Mouse (Mus musculus) forebrain, embryonic 14.5 days (tissue): ENCODE measurements around the gene Celf2. TPM values are rescaled to one million over a fixed set of nuclear protein-coding genes. Genes with fewer than 3 reads are reported as not detected.
"Not testable (repeated sequence)": the region's sequence is repeated elsewhere in the genome, so short reads cannot be mapped to it uniquely, and the experiment has no call there.

ENCODE experiments used
- ATAC-seq: fragments of 200-750 bp; cut with Nextera tagmentation; 2 replicates; pipeline ENCODE4 v1.8.0; 2017; ENCODE audit warnings: mild to moderate bottlenecking, moderate library complexity
- DNase-seq: peaks from one replicate; pipeline ENCODE4 v3.0.0-alpha.2; 2015; ENCODE audit warnings: low spot score
- H3K27ac ChIP-seq: fragments of 300-500 bp; sonication (generic); 2 replicates; pipeline ENCODE4 v1.5.1; 2014; ENCODE audit warnings: low read depth, mild to moderate bottlenecking, control low read depth, low read length, moderate library complexity
- H3K27me3 ChIP-seq: fragments of 300-500 bp; sonication (generic); replicated peaks from 2 replicates; pipeline ENCODE4 v1.6.1; 2014; ENCODE audit warnings: low read length, control low read depth, mixed read lengths; ENCODE audit not compliant: control insufficient read depth, insufficient read depth
- H3K36me3 ChIP-seq: fragments of 300-500 bp; sonication (generic); 2 replicates; pipeline ENCODE4 v1.6.1; 2014; ENCODE audit warnings: low read length, control low read depth; ENCODE audit not compliant: control insufficient read depth, insufficient read depth
- H3K4me1 ChIP-seq: fragments of 300-500 bp; sonication (generic); 2 replicates; pipeline ENCODE4 v1.6.1; 2014; ENCODE audit warnings: antibody characterized with exemption, low read length, control low read depth; ENCODE audit not compliant: control insufficient read depth, insufficient read depth
- H3K4me2 ChIP-seq: fragments of 300-500 bp; sonication (generic); 2 replicates; pipeline ENCODE4 v1.6.1; 2014; ENCODE audit warnings: mild to moderate bottlenecking, control low read depth, low read length
- H3K4me3 ChIP-seq: fragments of 300-500 bp; sonication (generic); 2 replicates; pipeline ENCODE4 v1.5.1; 2014; ENCODE audit warnings: low read depth, low read length, control low read depth
- H3K9ac ChIP-seq: fragments of 300-500 bp; sonication (generic); 2 replicates; pipeline ENCODE4 v1.6.1; 2014; ENCODE audit warnings: mild to moderate bottlenecking, low read length, control low read depth, moderate library complexity
- H3K9me3 ChIP-seq: fragments of 300-500 bp; sonication (generic); replicated peaks from 2 replicates; pipeline ENCODE4 v1.6.1; 2016; ENCODE audit warnings: low read length, control low read depth, mixed read lengths; ENCODE audit not compliant: control insufficient read depth
- WGBS: fragments of 180-500 bp; shearing (Covaris S2); extraction: QIAGEN DNeasy Blood & Tissue Kit; methylation state at CpG from one replicate; pipeline ENCODE4 v1.1.7; 2014; 5-methylcytosine and 5-hydroxymethylcytosine counted together
- polyA plus RNA-seq: library from polyadenylated mRNA; unstranded; fragments of >200 nt; fragmentation: Nextera tagmentation; extraction: Ambion mirVana; gene quantifications from 2 replicates; pipeline ENCODE4 v1.2.1, GENCODE M21; 2014

The Celf2 gene
- polyA plus RNA-seq: 198 and 245 TPM in 2 replicates

DNA sequence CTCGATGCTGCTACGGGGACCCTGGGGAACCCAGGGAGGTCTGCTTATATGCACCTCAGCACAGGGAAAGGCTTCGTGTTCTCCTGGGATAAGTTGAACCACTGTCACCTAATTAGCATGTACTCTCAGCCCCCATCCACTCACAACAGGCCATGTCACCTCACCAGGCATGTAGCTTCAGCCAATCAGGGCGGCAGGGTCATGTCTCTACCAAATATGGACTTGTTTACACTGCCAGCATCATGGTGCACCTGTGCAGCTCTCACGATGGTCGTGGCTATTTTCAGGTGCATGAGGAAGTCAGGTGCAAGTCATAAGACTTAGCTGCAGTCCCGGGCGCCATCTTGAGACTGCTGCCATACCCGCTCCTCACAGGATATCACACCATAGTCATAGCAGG lies at the start of gene Celf2:
TSS of gene Celf2 (minus strand) at position 101 of the 400 bp plus-strand sequence.
- DNase-seq, H3K27ac ChIP-seq, H3K4me3 ChIP-seq, ATAC-seq, H3K4me2 ChIP-seq, H3K36me3 ChIP-seq, H3K4me1 ChIP-seq, H3K9ac ChIP-seq, H3K27me3 ChIP-seq, H3K9me3 ChIP-seq: not testable (repeated sequence)
- WGBS: 92% methylated on average over 9 of the region's 9 CpGs

DNA sequence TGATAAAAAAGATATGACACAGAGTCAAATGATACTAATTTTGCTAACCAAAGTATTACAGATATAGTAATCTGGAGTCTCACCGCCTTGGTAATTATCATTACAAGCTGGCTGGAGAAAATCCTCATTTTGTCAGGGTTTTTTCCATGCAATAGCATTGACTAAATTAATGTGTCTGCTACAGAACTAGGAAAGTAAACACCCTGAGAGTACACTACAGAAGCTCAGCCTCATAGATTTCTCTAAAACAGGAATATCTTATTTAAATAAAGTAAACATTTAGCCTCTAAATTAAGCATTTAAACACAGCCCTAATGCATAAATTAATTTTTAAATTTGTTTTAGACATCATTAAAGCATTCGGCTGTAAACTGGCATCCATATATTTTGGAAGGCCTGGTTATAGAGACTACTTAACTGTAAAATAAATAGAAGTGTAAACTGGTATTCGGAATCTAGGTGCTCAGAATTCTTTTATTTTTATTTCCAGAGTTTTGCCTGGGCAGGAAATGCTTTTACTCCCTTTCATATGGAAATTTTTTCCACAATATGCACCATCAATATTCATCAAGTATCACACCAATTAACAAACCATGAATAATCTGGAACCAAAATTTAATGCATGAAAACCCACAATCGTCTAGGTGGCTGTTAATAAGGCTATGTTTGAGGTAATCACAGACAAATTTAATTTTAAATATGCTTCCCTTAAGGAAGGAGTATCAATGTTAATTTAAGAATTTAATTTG lies 46.0 kb upstream of the Celf2 start:
- no peak overlapping the region for H3K4me3 ChIP-seq
- 21% methylated on average over 4 of the region's 4 CpGs for WGBS
- ATAC-seq: peak; percentile 58

DNA sequence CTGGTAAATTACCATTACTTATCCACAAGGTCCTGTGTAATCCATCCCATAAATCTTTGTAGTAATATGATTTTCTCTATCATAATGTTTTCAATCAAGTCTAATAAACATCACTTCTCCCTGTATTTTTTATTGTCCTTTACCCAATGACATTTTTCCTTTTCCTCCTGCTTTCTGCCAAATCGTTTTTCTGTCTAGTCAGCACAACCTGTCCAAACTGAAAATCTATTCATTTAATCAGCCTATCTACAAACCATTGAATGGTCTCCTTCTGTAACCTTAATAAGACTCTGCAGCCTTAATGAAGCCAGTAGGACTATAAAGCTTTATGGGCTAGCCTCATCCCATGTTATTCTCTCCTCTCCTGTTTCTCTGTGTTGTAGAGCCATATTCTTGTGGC lies 45.2 kb upstream of the Celf2 start:
- Histone ChIP-seq H3K27me3 (no peaks in the 10 kb centered on the region), H3K4me2 (no peak overlapping the region), H3K9me3 (no peaks in the 10 kb centered on the region), H3K4me3 (no peak overlapping the region), H3K9ac (no peak overlapping the region), H3K4me1 (no peaks in the 10 kb centered on the region), H3K36me3 (no peaks in the 10 kb centered on the region), H3K27ac (no peak overlapping the region)
- WGBS: 54% methylated on average over 1 of the region's 1 CpGs
- DNase-seq (no peak), ATAC-seq (no peak)

More for the DNA sequence above, 46.0 kb upstream of the Celf2 start:
- peak; percentile 63 for DNase-seq
- H3K9me3 ChIP-seq: no peaks in the 10 kb centered on the region
- H3K4me1 ChIP-seq: no peaks in the 10 kb centered on the region
- no peak overlapping the region for H3K27ac ChIP-seq
- H3K9ac ChIP-seq: no peak overlapping the region
- H3K27me3 ChIP-seq: no peaks in the 10 kb centered on the region
- no peaks in the 10 kb centered on the region for H3K36me3 ChIP-seq
- H3K4me2 ChIP-seq: no peak overlapping the region

DNA sequence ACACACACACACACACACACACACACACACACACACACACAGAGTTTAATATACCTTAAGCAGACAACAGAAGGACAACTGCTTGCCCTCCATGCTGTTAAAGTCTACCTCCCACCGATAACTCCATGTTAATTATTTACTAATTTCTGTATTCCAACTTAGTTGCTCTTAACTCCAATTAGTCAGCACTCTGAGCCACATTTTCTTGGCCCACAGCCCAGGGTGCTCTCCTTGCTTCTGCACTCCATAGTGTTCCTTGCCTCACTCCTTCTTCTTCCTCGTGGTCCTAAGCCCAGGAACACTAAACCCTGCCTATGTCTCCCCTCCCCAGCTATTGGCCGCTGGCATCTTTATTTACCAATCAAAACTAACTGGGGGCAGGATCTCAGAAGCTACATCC lies 43.5 kb upstream of the Celf2 start:
- 55% methylated on average over 3 of the region's 3 CpGs for WGBS
- Histone ChIP-seq H3K4me3 (no peak overlapping the region), H3K36me3 (no peaks in the 10 kb centered on the region), H3K4me1 (no peaks in the 10 kb centered on the region), H3K9ac (no peak overlapping the region), H3K4me2 (no peak overlapping the region), H3K27ac (no peak overlapping the region), H3K9me3 (no peaks in the 10 kb centered on the region), H3K27me3 (no peaks in the 10 kb centered on the region)
- DNase-seq: peak; percentile 28
- ATAC-seq: no peak

DNA sequence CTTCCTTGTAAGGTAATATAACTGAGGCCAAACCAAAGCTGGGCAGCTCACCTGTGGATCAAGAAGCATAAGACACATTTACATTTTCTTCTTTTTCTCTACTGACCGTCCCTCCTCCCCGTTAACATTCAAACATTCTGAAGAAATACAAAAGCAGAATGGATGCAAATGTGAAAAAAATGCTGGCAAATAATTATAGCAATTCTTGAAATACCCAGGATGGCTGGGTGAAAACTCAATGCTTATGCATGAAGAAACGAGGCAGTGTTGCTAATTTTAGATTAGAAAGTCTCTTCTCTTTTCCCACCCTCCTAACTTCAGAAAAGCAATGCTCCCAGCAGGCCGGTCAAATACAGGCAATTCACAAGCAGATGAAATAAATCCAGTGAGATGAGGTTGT lies 39.5 kb upstream of the Celf2 start:
- ATAC-seq: no peak
- no peak for DNase-seq

DNA sequence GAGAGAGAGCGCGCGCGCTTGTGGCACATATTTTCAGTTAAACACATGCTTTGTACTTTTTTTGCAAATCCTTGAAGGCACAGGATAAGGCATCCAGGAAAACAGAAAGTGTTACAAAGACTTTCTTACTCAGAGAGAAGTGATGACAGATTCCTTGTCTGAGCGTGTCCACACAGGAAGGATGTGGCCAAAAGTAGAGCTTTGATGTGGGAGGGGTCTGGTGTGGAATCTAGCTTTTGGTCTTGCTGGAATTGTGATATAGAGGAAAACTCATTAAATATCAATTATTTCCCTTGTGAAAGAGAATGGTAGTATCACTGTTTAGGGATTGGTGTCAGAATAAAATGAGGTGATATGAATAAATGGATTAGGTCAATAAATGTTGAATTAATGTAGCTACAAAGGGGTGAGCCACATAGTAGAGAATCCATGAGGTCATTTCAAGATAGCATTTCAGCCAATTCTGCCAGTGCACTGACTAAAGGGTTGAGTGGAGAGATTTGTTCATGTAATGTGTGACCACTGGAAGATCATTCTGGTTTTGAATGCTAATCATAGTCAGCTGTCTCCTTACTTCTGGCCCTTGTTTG lies 25.3 kb upstream of the Celf2 start:
- no peak overlapping the region for H3K4me2 ChIP-seq

More for the DNA sequence above, 39.5 kb upstream of the Celf2 start:
- H3K4me2 ChIP-seq: no peak overlapping the region
- H3K36me3 ChIP-seq: no peaks in the 10 kb centered on the region
- H3K4me1 ChIP-seq: no peaks in the 10 kb centered on the region
- no peak overlapping the region for H3K27ac ChIP-seq
- WGBS: 66% methylated on average over 4 of the region's 4 CpGs
- no peaks in the 10 kb centered on the region for H3K27me3 ChIP-seq
- H3K4me3 ChIP-seq: no peak overlapping the region
- no peak overlapping the region for H3K9ac ChIP-seq
- H3K9me3 ChIP-seq: no peaks in the 10 kb centered on the region

DNA sequence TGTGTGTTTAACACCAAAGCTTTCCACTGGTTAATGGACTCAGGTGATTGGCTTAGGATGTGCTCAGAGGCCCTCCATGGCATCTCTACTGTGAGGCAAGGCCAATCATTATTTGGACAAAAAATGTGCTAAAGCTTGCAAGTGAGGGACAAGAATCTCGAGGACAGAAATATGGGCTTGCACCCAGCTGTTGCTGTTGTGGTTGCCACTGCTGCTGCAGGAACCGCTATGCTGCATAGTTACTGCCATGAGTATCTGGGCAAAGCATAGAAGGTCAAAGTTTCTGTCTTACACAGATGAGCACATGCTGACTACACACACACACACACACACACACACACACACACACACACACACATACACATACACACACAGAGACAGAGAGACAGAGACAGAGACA lies 24.8 kb upstream of the Celf2 start:
- Histone ChIP-seq H3K4me3 (no peak overlapping the region), H3K4me2 (no peak overlapping the region), H3K4me1 (peaks cover 11% of the 10 kb centered on the region), H3K36me3 (no peaks in the 10 kb centered on the region), H3K27ac (no peak overlapping the region), H3K9me3 (peaks cover 3% of the 10 kb centered on the region; the same call in 1 of the 2 replicates), H3K9ac (no peak overlapping the region), H3K27me3 (no peaks in the 10 kb centered on the region)
- ATAC-seq (no peak), DNase-seq (no peak)
- 83% methylated on average over 2 of the region's 2 CpGs for WGBS

More for the DNA sequence above, 25.3 kb upstream of the Celf2 start:
- Histone ChIP-seq H3K9ac (no peak overlapping the region), H3K27ac (no peak overlapping the region), H3K27me3 (no peaks in the 10 kb centered on the region), H3K4me3 (no peak overlapping the region), H3K4me1 (peaks cover 8% of the 10 kb centered on the region), H3K9me3 (peaks cover 3% of the 10 kb centered on the region; the same call in 1 of the 2 replicates), H3K36me3 (no peaks in the 10 kb centered on the region)
- no peak for ATAC-seq
- WGBS: 93% methylated on average over 5 of the region's 5 CpGs
- DNase-seq: no peak

DNA sequence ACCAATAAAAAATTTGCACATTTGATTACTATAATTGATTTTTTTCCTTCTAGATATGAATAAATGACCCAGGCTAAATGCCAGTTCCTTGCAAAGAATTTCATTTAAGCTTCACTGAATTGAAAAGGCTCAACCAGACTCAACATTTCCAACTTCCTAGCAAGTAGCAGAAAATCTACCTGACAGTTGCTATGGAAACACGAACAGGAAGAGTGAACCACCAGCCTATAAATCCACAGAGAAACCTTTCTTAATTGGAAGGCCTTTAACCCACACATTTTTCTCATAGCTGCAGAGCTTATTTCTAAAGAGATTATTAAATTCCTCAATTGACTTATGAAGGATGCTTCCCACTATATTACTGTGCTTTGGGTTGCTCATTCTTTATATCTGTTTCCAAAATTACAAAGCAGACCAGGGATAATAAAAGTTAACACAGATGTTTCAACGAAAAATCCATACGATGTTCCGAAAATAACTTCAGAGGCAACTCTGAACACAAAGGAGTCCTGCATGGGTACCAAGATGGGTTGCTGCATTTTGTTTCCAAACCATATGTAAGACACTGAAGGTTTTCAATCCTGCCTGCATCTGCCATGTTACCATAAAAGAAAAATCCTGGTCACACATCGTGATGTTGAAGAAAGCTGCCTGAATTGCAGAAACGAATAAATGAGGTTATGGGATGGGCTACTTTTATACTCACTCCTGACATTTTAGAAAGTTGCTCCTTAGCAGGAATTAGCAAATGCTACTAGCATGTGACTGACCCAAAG lies 22.0 kb upstream of the Celf2 start:
- Histone ChIP-seq H3K36me3 (no peaks in the 10 kb centered on the region), H3K4me2 (no peak overlapping the region), H3K9ac (no peak overlapping the region), H3K4me3 (no peak overlapping the region), H3K27ac (peak overlapping the region; percentile 35; the same call in 1 of the 2 replicates), H3K27me3 (no peaks in the 10 kb centered on the region), H3K4me1 (peaks cover 11% of the 10 kb centered on the region), H3K9me3 (no peaks in the 10 kb centered on the region)
- 62% methylated on average over 6 of the region's 6 CpGs for WGBS
- ATAC-seq: peak; percentile 27; the same call in 1 of the 2 replicates
- peak; percentile 69 for DNase-seq
